In genomic region chr5:28208726-28209520, GRCm38 (mm10) we compare ENCODE assay signal across 10 mouse cellular contexts. TPM values are rescaled to one million over a fixed set of nuclear protein-coding genes. Genes with fewer than 3 reads are reported as not detected.
A peak's percentile ranks its signal among the peaks of the same experiment; 100 is the strongest.
DNase-seq lines count a peak whose midpoint lies in the region; ATAC-seq lines count a peak whose summit lies in the region.
"Had no signal": no experiment of that assay in that cellular context is flagged by ENCODE, and none has a peak within 500 bp of the region (broad histone marks: within the 10 kb centered on the region; RNA-seq: fewer than 3 reads in every experiment).

No protein-coding gene starts in this region.

- H3K27me3 ChIP-seq in kidney, embryonic 14.5 days (ENCODE audit: control insufficient read depth, insufficient read depth, low read length), result peaks cover 78% of the 10 kb centered on the region
- peaks cover 100% of the 10 kb centered on the region for H3K27me3 ChIP-seq in embryonic facial prominence, embryonic 10.5 days (replicated peaks; ENCODE audit: low read depth, poor library complexity, severe bottlenecking)
- H3K27me3 ChIP-seq in intestine, embryonic 16.5 days (replicated peaks; ENCODE audit: control insufficient read depth, insufficient read depth, low read length), result peaks cover 57% of the 10 kb centered on the region
- peaks cover 75% of the 10 kb centered on the region for H3K27me3 ChIP-seq in neural tube, embryonic 15.5 days (replicated peaks)
- H3K27me3 ChIP-seq in heart, embryonic 12.5 days (replicated peaks), result peaks cover 86% of the 10 kb centered on the region

- H3K27ac ChIP-seq in kidney, embryonic 14.5 days (ENCODE audit: low read depth, low read length), result no peak overlapping the region
- H3K27ac ChIP-seq in embryonic facial prominence, embryonic 10.5 days (replicated peaks), result no peak overlapping the region
- no peak overlapping the region for H3K27ac ChIP-seq in intestine, embryonic 16.5 days (ENCODE audit: low read length)
- no peak overlapping the region for H3K27ac ChIP-seq in neural tube, embryonic 15.5 days (replicated peaks)
- no peak overlapping the region for H3K27ac ChIP-seq in heart, embryonic 12.5 days (ENCODE audit: poor library complexity, severe bottlenecking)

- no peak overlapping the region for H3K9ac ChIP-seq in kidney, embryonic 14.5 days (ENCODE audit: low read depth, low read length)
- no peak overlapping the region for H3K9ac ChIP-seq in intestine, embryonic 16.5 days (ENCODE audit: low read depth, low read length)
- H3K9ac ChIP-seq in neural tube, embryonic 15.5 days (replicated peaks), result no peak overlapping the region
- no peak overlapping the region for H3K9ac ChIP-seq in heart, embryonic 12.5 days

- no peak overlapping the region for H3K4me2 ChIP-seq in kidney, embryonic 14.5 days (replicated peaks; ENCODE audit: low read depth, low read length)
- H3K4me2 ChIP-seq in intestine, embryonic 16.5 days (ENCODE audit: low read depth, low read length), result no peak overlapping the region
- peak overlapping the region; percentile 59 for H3K4me2 ChIP-seq in neural tube, embryonic 15.5 days
- no peak overlapping the region for H3K4me2 ChIP-seq in heart, embryonic 12.5 days

- no peak for ATAC-seq in kidney, embryonic 14.5 days (ENCODE audit: low FRiP score, low TSS enrichment)
- no peak for ATAC-seq in intestine, embryonic 16.5 days
- no peak for ATAC-seq in neural tube, embryonic 15.5 days (ENCODE audit: low FRiP score)
- no peak for ATAC-seq in heart, embryonic 12.5 days (ENCODE audit: insufficient number of reproducible peaks, low FRiP score)

- H3K9me3 ChIP-seq in kidney, embryonic 14.5 days (ENCODE audit: control insufficient read depth, low read length), result no peaks in the 10 kb centered on the region
- no peaks in the 10 kb centered on the region for H3K9me3 ChIP-seq in embryonic facial prominence, embryonic 10.5 days
- H3K9me3 ChIP-seq in intestine, embryonic 16.5 days (ENCODE audit: control insufficient read depth, low read length), result no peaks in the 10 kb centered on the region
- H3K9me3 ChIP-seq in neural tube, embryonic 15.5 days (replicated peaks), result no peaks in the 10 kb centered on the region
- no peaks in the 10 kb centered on the region for H3K9me3 ChIP-seq in heart, embryonic 12.5 days (replicated peaks)

- 14% methylated on average over 20 of the region's 20 CpGs for WGBS in kidney, embryonic 14.5 days
- 12% methylated on average over 20 of the region's 20 CpGs for WGBS in embryonic facial prominence, embryonic 10.5 days
- WGBS in intestine, embryonic 16.5 days, result 11% methylated on average over 20 of the region's 20 CpGs
- WGBS in neural tube, embryonic 15.5 days, result 14% methylated on average over 20 of the region's 20 CpGs
- WGBS in heart, embryonic 12.5 days, result 15% methylated on average over 20 of the region's 20 CpGs

- H3K36me3 ChIP-seq in kidney, embryonic 14.5 days (ENCODE audit: control insufficient read depth, insufficient read depth, low read length), result no peaks in the 10 kb centered on the region
- no peaks in the 10 kb centered on the region for H3K36me3 ChIP-seq in embryonic facial prominence, embryonic 10.5 days (replicated peaks)
- H3K36me3 ChIP-seq in intestine, embryonic 16.5 days (ENCODE audit: control insufficient read depth, insufficient read depth, low read length), result no peaks in the 10 kb centered on the region
- H3K36me3 ChIP-seq in neural tube, embryonic 15.5 days, result no peaks in the 10 kb centered on the region
- no peaks in the 10 kb centered on the region for H3K36me3 ChIP-seq in heart, embryonic 12.5 days

- no peak for DNase-seq in kidney, postnatal 14 days
- DNase-seq in embryonic facial prominence, embryonic 10.5 days (ENCODE audit: low spot score), result peak; percentile 34
- DNase-seq in frontal cortex, adult 2 months (ENCODE audit: extremely low spot score in 1 of 2, low spot score in 1 of 2), result no peak
- no peak for DNase-seq in adrenal gland, adult 2 months
- DNase-seq: heart, postnatal 36 days had no signal

- H3K4me1 ChIP-seq in kidney, embryonic 14.5 days (ENCODE audit: control insufficient read depth, insufficient read depth, low read length), result no peaks in the 10 kb centered on the region
- H3K4me1 ChIP-seq in embryonic facial prominence, embryonic 10.5 days, result peaks cover 9% of the 10 kb centered on the region
- peaks cover 7% of the 10 kb centered on the region for H3K4me1 ChIP-seq in intestine, embryonic 16.5 days (ENCODE audit: control insufficient read depth, insufficient read depth, low read length)
- peaks cover 15% of the 10 kb centered on the region for H3K4me1 ChIP-seq in neural tube, embryonic 15.5 days
- peaks cover 11% of the 10 kb centered on the region for H3K4me1 ChIP-seq in heart, embryonic 12.5 days (replicated peaks)

- H3K4me3 ChIP-seq in kidney, embryonic 14.5 days (ENCODE audit: low read length), result peak overlapping the region; percentile 39; the same call in 1 of the 2 replicates
- peak overlapping the region; percentile 52 for H3K4me3 ChIP-seq in embryonic facial prominence, embryonic 10.5 days
- H3K4me3 ChIP-seq in intestine, embryonic 16.5 days (ENCODE audit: low read length), result peak overlapping the region; percentile 47; the same call in 1 of the 2 replicates
- H3K4me3 ChIP-seq in neural tube, embryonic 15.5 days (replicated peaks), result no peak overlapping the region
- no peak overlapping the region; the same call in 1 of the 2 replicates for H3K4me3 ChIP-seq in heart, embryonic 12.5 days

RNA-seq across cellular contexts. Expression of gene Cnpy1, which starts 36.7 kb away (rescaled TPM):
- polyA plus RNA-seq in kidney, embryonic 14.5 days (2014; fragmentation: Nextera tagmentation; extraction: Ambion mirVana), result 0.14 and 0.19 TPM in 2 replicates
- 1.3 and 5.3 TPM in 2 replicates for polyA plus RNA-seq in embryonic facial prominence, embryonic 10.5 days (2016; fragmentation: Nextera tagmentation; extraction: Ambion mirVana)
- 0.60 and 0.75 TPM in 2 replicates for polyA plus RNA-seq in intestine, embryonic 16.5 days (2015; fragmentation: Nextera tagmentation; extraction: Ambion mirVana)
- 0.42 and 0.51 TPM in 2 replicates for polyA plus RNA-seq in neural tube, embryonic 15.5 days (2015; fragmentation: Nextera tagmentation; extraction: Ambion mirVana)
- 0.40 and 0.48 TPM in 2 replicates for polyA plus RNA-seq in frontal cortex, adult 2 months (2012; rRNA removed)
- total RNA-seq in adrenal gland, adult 2 months (2021), result not detected
- not detected in 2 replicates for polyA plus RNA-seq in adrenal gland, adult 2 months (2012; rRNA removed)
- polyA plus RNA-seq in heart, embryonic 12.5 days (2016; fragmentation: Nextera tagmentation; extraction: Ambion mirVana), result 0.10 and 0.12 TPM in 2 replicates
- total RNA-seq: heart, postnatal 36 days had no signal
- polyA plus RNA-seq: liver, embryonic 16.5 days had no signal

RNA-seq across cellular contexts. Expression of gene En2, which starts 43.4 kb away (rescaled TPM):
- 0.10 and 0.27 TPM in 2 replicates for polyA plus RNA-seq in kidney, embryonic 14.5 days (2014; fragmentation: Nextera tagmentation; extraction: Ambion mirVana)
- polyA plus RNA-seq in embryonic facial prominence, embryonic 10.5 days (2016; fragmentation: Nextera tagmentation; extraction: Ambion mirVana), result 0.05 TPM in 1 of 2 replicates, not detected in the other
- not detected in 2 replicates for polyA plus RNA-seq in intestine, embryonic 16.5 days (2015; fragmentation: Nextera tagmentation; extraction: Ambion mirVana)
- not detected in 2 replicates for polyA plus RNA-seq in neural tube, embryonic 15.5 days (2015; fragmentation: Nextera tagmentation; extraction: Ambion mirVana)
- 0.29 and 0.30 TPM in 2 replicates for polyA plus RNA-seq in frontal cortex, adult 2 months (2012; rRNA removed)
- total RNA-seq in adrenal gland, adult 2 months (2021), result under 1 TPM; 0.07 to 0.17 TPM
- polyA plus RNA-seq in adrenal gland, adult 2 months (2012; rRNA removed), result 0.12 and 0.19 TPM in 2 replicates
- not detected in 2 replicates for polyA plus RNA-seq in heart, embryonic 12.5 days (2016; fragmentation: Nextera tagmentation; extraction: Ambion mirVana)
- total RNA-seq: heart, postnatal 36 days had no signal
- polyA plus RNA-seq: liver, embryonic 16.5 days had no signal

Comparison
In these comparisons a context has a peak if more than half of its experiments do, and no peak if none do; other contexts are left out.
1. H3K4me3 ChIP-seq: peak in kidney, embryonic 14.5 days (single experiment), embryonic facial prominence, embryonic 10.5 days (single experiment) and intestine, embryonic 16.5 days (single experiment); none in neural tube, embryonic 15.5 days (single experiment) and heart, embryonic 12.5 days (single experiment).